ENCODE assay signal across 17 mouse cellular contexts in genomic region chr1:154177781-154178180, GRCm38 (mm10). TPM values are rescaled to one million over a fixed set of nuclear protein-coding genes. Genes with fewer than 3 reads are reported as not detected.
"Had no signal": no experiment of that assay in that cellular context is flagged by ENCODE, and none has a peak within 500 bp of the region (broad histone marks: within the 10 kb centered on the region; RNA-seq: fewer than 3 reads in every experiment).

No protein-coding gene starts in this region.

- H3K27ac ChIP-seq: kidney, postnatal 0 days; layer of hippocampus, adult 2 months; limb, embryonic 12.5 days; limb, embryonic 15.5 days; liver, embryonic 14.5 days; macrophage; midbrain, embryonic 12.5 days; midbrain, embryonic 15.5 days; neural tube, embryonic 12.5 days; neural tube, embryonic 15.5 days had no signal

- H3K4me3 ChIP-seq: layer of hippocampus, adult 2 months; limb, embryonic 12.5 days; limb, embryonic 15.5 days; midbrain, embryonic 12.5 days; midbrain, embryonic 15.5 days; neural tube, embryonic 12.5 days; neural tube, embryonic 15.5 days had no signal

- DNase-seq: kidney, adult 2 months; kidney, postnatal 25 days; layer of hippocampus, adult 9-11 months; left cerebral cortex, postnatal 4 days; lung, adult 2 months; thymus, postnatal 25 days had no signal

RNA-seq across cellular contexts. Expression of gene Zfp648, which starts 23.2 kb away (rescaled TPM):
- total RNA-seq: megakaryocyte, adult 5-6 weeks had no signal
